ENCODE assay signal across 8 mouse cellular contexts in genomic region chr1:183117827-183118825, GRCm38 (mm10).
A peak's percentile ranks its signal among the peaks of the same experiment; 100 is the strongest.
DNase-seq lines count a peak whose midpoint lies in the region; ATAC-seq and TF ChIP-seq lines count a peak whose summit lies in the region.
"Had no signal": no experiment of that assay in that cellular context is flagged by ENCODE, and none has a peak within 500 bp of the region (broad histone marks: within the 10 kb centered on the region; RNA-seq: fewer than 3 reads in every experiment).

No protein-coding gene starts in this region.

- H3K4me3 ChIP-seq in kidney, embryonic 16.5 days (ENCODE audit: low read length), result no peak overlapping the region
- no peak overlapping the region for H3K4me3 ChIP-seq in kidney, adult 2 months (ENCODE audit: insufficient read depth, low read depth, low read length)
- no peak overlapping the region for H3K4me3 ChIP-seq in embryonic facial prominence, embryonic 14.5 days (ENCODE audit: low read depth, low read length)
- H3K4me3 ChIP-seq in lung, postnatal 0 days (ENCODE audit: low read depth, low read length), result no peak overlapping the region

- WGBS in kidney, embryonic 16.5 days, result 64% methylated on average over 21 of the region's 21 CpGs
- 70% methylated on average over 21 of the region's 21 CpGs for WGBS in kidney, adult 2 months
- 32% methylated on average over 21 of the region's 21 CpGs for WGBS in embryonic facial prominence, embryonic 14.5 days
- 52% methylated on average over 21 of the region's 21 CpGs for WGBS in lung, postnatal 0 days

- H3K9ac ChIP-seq in kidney, embryonic 16.5 days (replicated peaks; ENCODE audit: low read length), result no peak overlapping the region
- no peak overlapping the region for H3K9ac ChIP-seq in embryonic facial prominence, embryonic 14.5 days (ENCODE audit: low read depth, low read length)
- H3K9ac ChIP-seq in lung, postnatal 0 days (replicated peaks; ENCODE audit: low read depth), result no peak overlapping the region

- peaks cover 52% of the 10 kb centered on the region for H3K4me1 ChIP-seq in kidney, embryonic 16.5 days (ENCODE audit: insufficient read depth, low read length)
- H3K4me1 ChIP-seq in kidney, adult 2 months (ENCODE audit: control insufficient read depth, insufficient read depth, low read length), result no peaks in the 10 kb centered on the region
- H3K4me1 ChIP-seq in embryonic facial prominence, embryonic 14.5 days (ENCODE audit: control insufficient read depth, insufficient read depth, low read length), result peaks cover 22% of the 10 kb centered on the region
- no peaks in the 10 kb centered on the region for H3K4me1 ChIP-seq in lung, postnatal 0 days (ENCODE audit: insufficient read depth, low read depth, low read length)

- no peak for DNase-seq in kidney, adult 2 months
- DNase-seq in NIH3T3 (ENCODE audit: low read depth), result peak; percentile 51
- DNase-seq in embryonic facial prominence, embryonic 14.5 days (ENCODE audit: low spot score), result peak; percentile 77
- DNase-seq in lung, postnatal 0 days (ENCODE audit: low spot score), result peak; percentile 23
- DNase-seq in embryo, embryonic 11 days, result no peak
- DNase-seq in thymus, postnatal 14 days, result no peak
- DNase-seq: cerebellum, adult 2 months had no signal

- no peaks in the 10 kb centered on the region for H3K27me3 ChIP-seq in kidney, embryonic 16.5 days (ENCODE audit: insufficient read depth, low read length)
- H3K27me3 ChIP-seq in kidney, adult 2 months (replicated peaks; ENCODE audit: control insufficient read depth, insufficient read depth, low read length), result no peaks in the 10 kb centered on the region
- H3K27me3 ChIP-seq in embryonic facial prominence, embryonic 14.5 days (replicated peaks; ENCODE audit: control insufficient read depth, insufficient read depth, low read length), result no peaks in the 10 kb centered on the region
- no peaks in the 10 kb centered on the region for H3K27me3 ChIP-seq in lung, postnatal 0 days (replicated peaks; ENCODE audit: insufficient read depth, low read length)

- H3K4me2 ChIP-seq in kidney, embryonic 16.5 days (replicated peaks; ENCODE audit: low read depth, low read length), result no peak overlapping the region
- 0 out of 2 replicates have a peak overlapping the region, but pooled peaks have one; percentile 6 for H3K4me2 ChIP-seq in embryonic facial prominence, embryonic 14.5 days (ENCODE audit: low read depth, low read length)
- no peak overlapping the region for H3K4me2 ChIP-seq in lung, postnatal 0 days (replicated peaks; ENCODE audit: low read depth, low read length)

- 0 out of 2 replicates have a peak, but pooled peaks have one; percentile 3 for ATAC-seq in kidney, embryonic 16.5 days (ENCODE audit: low FRiP score, low TSS enrichment)
- ATAC-seq in embryonic facial prominence, embryonic 14.5 days (ENCODE audit: low read depth), result no peak
- ATAC-seq in lung, postnatal 0 days, result no peak

- H3K27ac ChIP-seq in kidney, embryonic 16.5 days (ENCODE audit: low read length), result 0 out of 2 replicates have a peak overlapping the region, but pooled peaks have one; percentile 65
- H3K27ac ChIP-seq in kidney, adult 2 months (ENCODE audit: insufficient read depth, low read depth, low read length), result no peak overlapping the region
- H3K27ac ChIP-seq in embryonic facial prominence, embryonic 14.5 days (replicated peaks; ENCODE audit: low read depth, low read length), result peak overlapping the region; percentile 66
- no peak overlapping the region for H3K27ac ChIP-seq in lung, postnatal 0 days (ENCODE audit: low read length)

- no peak for TF ChIP-seq POLR2A in kidney, adult 2 months (IDR thresholded peaks at IDR 0.05; ENCODE audit: low read depth, low read length)

- no peaks in the 10 kb centered on the region for H3K36me3 ChIP-seq in kidney, embryonic 16.5 days (ENCODE audit: insufficient read depth, low read length)
- H3K36me3 ChIP-seq in kidney, adult 2 months (ENCODE audit: control insufficient read depth, insufficient read depth, low read length), result no peaks in the 10 kb centered on the region
- H3K36me3 ChIP-seq in embryonic facial prominence, embryonic 14.5 days (ENCODE audit: control insufficient read depth, insufficient read depth, low read length), result no peaks in the 10 kb centered on the region
- H3K36me3 ChIP-seq in lung, postnatal 0 days (ENCODE audit: insufficient read depth, low read length), result no peaks in the 10 kb centered on the region

- TF ChIP-seq EP300 in lung, postnatal 0 days (IDR thresholded peaks at IDR 0.05), result no peak

- H3K9me3 ChIP-seq in kidney, embryonic 16.5 days (ENCODE audit: low read length), result no peaks in the 10 kb centered on the region
- no peaks in the 10 kb centered on the region for H3K9me3 ChIP-seq in embryonic facial prominence, embryonic 14.5 days (ENCODE audit: control insufficient read depth, low read length)
- no peaks in the 10 kb centered on the region for H3K9me3 ChIP-seq in lung, postnatal 0 days (ENCODE audit: low read length)

- TF ChIP-seq CTCF in kidney, adult 2 months (conservative IDR thresholded peaks at IDR 0.05; ENCODE audit: insufficient read depth, insufficient read length, low read depth, low read length), result no peak
- no peak for TF ChIP-seq CTCF in lung, postnatal 0 days (IDR thresholded peaks at IDR 0.05)

Comparison
In these comparisons a context has a peak if more than half of its experiments do, and no peak if none do; other contexts are left out.
1. H3K27ac ChIP-seq: peak in kidney, embryonic 16.5 days (single experiment) and embryonic facial prominence, embryonic 14.5 days (single experiment); none in kidney, adult 2 months (single experiment) and lung, postnatal 0 days (single experiment).
2. DNase-seq: peak in NIH3T3 (single experiment), embryonic facial prominence, embryonic 14.5 days (single experiment) and lung, postnatal 0 days (single experiment); none in kidney, adult 2 months (single experiment), embryo, embryonic 11 days (single experiment) and thymus, postnatal 14 days (single experiment).